8 mouse cellular contexts compared by ENCODE assay signal in the genomic region with DNA sequence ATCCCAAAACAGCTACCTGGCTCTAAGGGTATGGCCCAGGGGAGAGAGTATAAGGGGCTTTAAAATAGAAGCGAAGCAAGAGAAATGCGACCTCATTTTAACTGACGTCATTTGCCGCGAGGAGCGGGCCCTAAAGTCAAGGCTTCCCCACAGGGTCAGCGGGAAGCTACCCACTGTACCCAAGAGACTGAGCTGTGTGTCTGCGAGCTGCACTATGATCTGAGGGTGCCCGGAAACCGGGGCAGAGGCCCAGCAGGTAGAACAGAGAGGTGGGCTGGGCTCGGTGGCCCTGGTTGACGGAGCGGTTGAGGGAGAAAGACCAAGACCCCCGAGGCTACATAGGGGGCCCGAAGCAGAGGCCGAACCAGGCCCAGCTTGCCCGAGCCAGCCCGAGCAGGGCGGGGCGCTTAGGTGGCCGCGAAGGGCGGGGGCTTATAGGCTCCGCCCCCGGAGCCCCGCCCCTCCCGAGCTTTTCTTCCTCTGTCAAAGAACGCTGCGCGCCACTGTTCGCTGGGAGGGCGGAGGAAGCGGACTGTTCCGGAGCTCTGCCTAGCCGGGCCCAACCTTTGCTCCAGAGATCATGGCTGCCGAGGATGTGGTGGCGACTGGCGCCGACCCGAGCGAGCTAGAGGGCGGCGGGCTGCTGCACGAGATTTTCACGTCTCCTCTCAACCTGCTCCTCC. TPM values are rescaled to one million over a fixed set of nuclear protein-coding genes. Genes with fewer than 3 reads are reported as not detected.
A peak's percentile ranks its signal among the peaks of the same experiment; 100 is the strongest.
DNase-seq lines count a peak whose midpoint lies in the region; ATAC-seq and TF ChIP-seq lines count a peak whose summit lies in the region.

A gene (plus strand): TSS at position 500 of the 683 bp plus-strand sequence.

- peak; percentile 86 for DNase-seq in MEL (ENCODE audit: low read depth, low spot score)
- peak; percentile 85 to 89 for DNase-seq in cerebellum, adult 2 months
- DNase-seq in forebrain, postnatal 0 days, result peak; percentile 86
- peak; percentile 84 to 86 for DNase-seq in heart, postnatal 36 days
- DNase-seq in layer of hippocampus, adult 2 months (ENCODE audit: low spot score in 2 of 2), result peak; percentile 69 to 81
- peak; percentile 78 for DNase-seq in lung, adult 2 months
- DNase-seq in testis, postnatal 10 days (ENCODE audit: low spot score), result peak; percentile 89

- H3K27ac ChIP-seq in MEL (ENCODE audit: control insufficient read depth, low read depth, low read length), result peak within 1 kb of the TSS; percentile 72
- peak within 1 kb of the TSS; percentile 77 for H3K27ac ChIP-seq in cerebellum, adult 2 months (ENCODE audit: insufficient read depth, low read length)
- peak within 1 kb of the TSS; percentile 87 for H3K27ac ChIP-seq in forebrain, postnatal 0 days (ENCODE audit: low read depth, low read length)
- H3K27ac ChIP-seq in layer of hippocampus, adult 2 months, result peak within 1 kb of the TSS; percentile 91
- peak within 1 kb of the TSS; percentile 88 for H3K27ac ChIP-seq in neural tube, embryonic 15.5 days (replicated peaks)

- peak; percentile 91 for ATAC-seq in forebrain, postnatal 0 days
- peak; percentile 94 for ATAC-seq in neural tube, embryonic 15.5 days (ENCODE audit: low FRiP score)

- peak within 1 kb of the TSS; percentile 88 to 92 for H3K4me3 ChIP-seq in MEL (ENCODE audit: control insufficient read depth in 1 of 2, insufficient read depth in 1 of 2, low read depth in 2 of 2, low read length in 2 of 2)
- peak within 1 kb of the TSS; percentile 77 for H3K4me3 ChIP-seq in cerebellum, adult 2 months (replicated peaks; ENCODE audit: insufficient read depth, low read depth, low read length)
- H3K4me3 ChIP-seq in forebrain, postnatal 0 days (ENCODE audit: low read depth, low read length), result peak within 1 kb of the TSS; percentile 59
- peak within 1 kb of the TSS; percentile 72 for H3K4me3 ChIP-seq in layer of hippocampus, adult 2 months
- H3K4me3 ChIP-seq in lung, adult 2 months (replicated peaks; ENCODE audit: extremely low read depth, low read depth, low read length), result peak within 1 kb of the TSS; percentile 95
- H3K4me3 ChIP-seq in neural tube, embryonic 15.5 days (replicated peaks), result peak within 1 kb of the TSS; percentile 61

- H3K27me3 ChIP-seq in MEL (ENCODE audit: control insufficient read depth in 1 of 2, insufficient read depth in 2 of 2, low read length in 2 of 2), result no peaks in the 10 kb centered on the region
- no peaks in the 10 kb centered on the region for H3K27me3 ChIP-seq in cerebellum, adult 2 months (ENCODE audit: control insufficient read depth, insufficient read depth, low read length)
- no peaks in the 10 kb centered on the region for H3K27me3 ChIP-seq in forebrain, postnatal 0 days (ENCODE audit: insufficient read depth, low read length)
- H3K27me3 ChIP-seq in neural tube, embryonic 15.5 days (replicated peaks), result no peaks in the 10 kb centered on the region

- TF ChIP-seq POLR2A in MEL (IDR thresholded peaks at IDR 0.05; ENCODE audit: control insufficient read depth in 1 of 2, insufficient read depth in 1 of 2, low read depth in 1 of 2, low read length in 2 of 2, poor library complexity in 1 of 2), result peak; percentile 61 to 97; a peak in 3 of 4 replicates
- peak; percentile 93 for TF ChIP-seq POLR2A in cerebellum, adult 2 months (IDR thresholded peaks at IDR 0.05; ENCODE audit: borderline replicate concordance, insufficient read depth, low read length)
- TF ChIP-seq POLR2A in lung, adult 2 months (IDR thresholded peaks at IDR 0.05; ENCODE audit: borderline replicate concordance, extremely low read depth, low read depth, low read length), result peak; percentile 93

- WGBS in cerebellum, adult 2 months, result 20% methylated on average over 35 of the region's 45 CpGs
- WGBS in forebrain, postnatal 0 days, result 26% methylated on average over 32 of the region's 45 CpGs
- 32% methylated on average over 45 of the region's 45 CpGs for WGBS in lung, adult 2 months
- WGBS in neural tube, embryonic 15.5 days, result 19% methylated on average over 40 of the region's 45 CpGs

- TF ChIP-seq CTCF in MEL (IDR thresholded peaks at IDR 0.05 in 2 of 3, conservative IDR thresholded peaks at IDR 0.05 in 1 of 3; ENCODE audit: control insufficient read depth in 1 of 3, insufficient read depth in 1 of 3, low read depth in 2 of 3, low read length in 3 of 3, poor library complexity in 1 of 3, severe bottlenecking in 1 of 3), result no peak
- TF ChIP-seq CTCF in cerebellum, adult 2 months (IDR thresholded peaks at IDR 0.05; ENCODE audit: borderline replicate concordance, insufficient read depth, low read depth, low read length), result no peak
- no peak for TF ChIP-seq CTCF in forebrain, postnatal 0 days (IDR thresholded peaks at IDR 0.05; ENCODE audit: low read depth)
- no peak for TF ChIP-seq CTCF in layer of hippocampus, adult 2 months (conservative IDR thresholded peaks at IDR 0.05)
- no peak for TF ChIP-seq CTCF in lung, adult 2 months (IDR thresholded peaks at IDR 0.05; ENCODE audit: insufficient read depth, low read length)

- H3K36me3 ChIP-seq in MEL (ENCODE audit: control insufficient read depth in 1 of 2, insufficient read depth in 2 of 2, low read length in 2 of 2), result peaks cover 0 to 16% of the 10 kb centered on the region in 2 experiments; a peak in 2 of 4 replicates
- H3K36me3 ChIP-seq in forebrain, postnatal 0 days (ENCODE audit: insufficient read depth), result no peaks in the 10 kb centered on the region
- H3K36me3 ChIP-seq in neural tube, embryonic 15.5 days, result no peaks in the 10 kb centered on the region

- no peaks in the 10 kb centered on the region for H3K9me3 ChIP-seq in MEL (replicated peaks; ENCODE audit: insufficient read depth, low read length)
- H3K9me3 ChIP-seq in forebrain, postnatal 0 days (ENCODE audit: low read length), result no peaks in the 10 kb centered on the region
- H3K9me3 ChIP-seq in neural tube, embryonic 15.5 days (replicated peaks), result no peaks in the 10 kb centered on the region

- peaks cover 14% of the 10 kb centered on the region for H3K79me2 ChIP-seq in MEL (ENCODE audit: control insufficient read depth, insufficient read depth, low read length, poor library complexity)

- TF ChIP-seq EP300 in MEL (IDR thresholded peaks at IDR 0.05; ENCODE audit: low read depth in 1 of 2, low read length in 2 of 2), result no peak

- H3K4me1 ChIP-seq in MEL (ENCODE audit: control insufficient read depth in 1 of 2, insufficient read depth in 2 of 2, low read length in 2 of 2), result peaks cover 2 to 10% of the 10 kb centered on the region in 2 experiments
- no peaks in the 10 kb centered on the region for H3K4me1 ChIP-seq in cerebellum, adult 2 months (ENCODE audit: control insufficient read depth, insufficient read depth, low read length)
- H3K4me1 ChIP-seq in forebrain, postnatal 0 days (ENCODE audit: insufficient read depth), result peaks cover 6% of the 10 kb centered on the region; the same call in 1 of the 2 replicates
- peaks cover 2% of the 10 kb centered on the region; the same call in 1 of the 2 replicates for H3K4me1 ChIP-seq in lung, adult 2 months (ENCODE audit: control insufficient read depth, insufficient read depth, low read length)
- H3K4me1 ChIP-seq in neural tube, embryonic 15.5 days, result peaks cover 5% of the 10 kb centered on the region

- TF ChIP-seq RAD21 in MEL (IDR thresholded peaks at IDR 0.05; ENCODE audit: low read depth, low read length), result no peak

- peak within 1 kb of the TSS; percentile 54 for H3K4me2 ChIP-seq in forebrain, postnatal 0 days (ENCODE audit: low read depth)
- H3K4me2 ChIP-seq in neural tube, embryonic 15.5 days, result peak within 1 kb of the TSS; percentile 59

- intact Hi-C loops in heart, postnatal 36 days (cut with DNase I), result no loop called here

- H3K9ac ChIP-seq in MEL (ENCODE audit: control insufficient read depth, low read depth, low read length, poor library complexity, severe bottlenecking), result peak within 1 kb of the TSS; percentile 90
- peak within 1 kb of the TSS; percentile 86 for H3K9ac ChIP-seq in forebrain, postnatal 0 days
- H3K9ac ChIP-seq in neural tube, embryonic 15.5 days (replicated peaks), result peak within 1 kb of the TSS; percentile 71

TF ChIP-seq in MEL, 35 proteins besides CTCF, POLR2A, EP300 and RAD21:
- TF ChIP-seq MXI1 (IDR thresholded peaks at IDR 0.05; ENCODE audit: low read depth, low read length) (peak; percentile 44; the same call in 1 of the 2 replicates), NRF1 (IDR thresholded peaks at IDR 0.05; ENCODE audit: insufficient read depth, low read depth, low read length, poor library complexity, severe bottlenecking) (0 out of 2 replicates have a peak, but pooled peaks have one; percentile 27), ZMIZ1 (IDR thresholded peaks at IDR 0.05; ENCODE audit: low read depth, low read length) (peak; percentile 87), MAZ (IDR thresholded peaks at IDR 0.05; ENCODE audit: low read depth, low read length) (peak; percentile 24; the same call in 1 of the 2 replicates), TCF12 (IDR thresholded peaks at IDR 0.05; ENCODE audit: low read depth, low read length) (peak; percentile 57), POLR2AphosphoS5 (IDR thresholded peaks at IDR 0.05; ENCODE audit: borderline replicate concordance, low read depth, low read length) (0 out of 2 replicates have a peak, but pooled peaks have one; percentile 63), NELFE (IDR thresholded peaks at IDR 0.05; ENCODE audit: low read depth, low read length) (peak; percentile 94), TBP (IDR thresholded peaks at IDR 0.05; ENCODE audit: low read depth, low read length) (peak; percentile 82), ELF1 (IDR thresholded peaks at IDR 0.05; ENCODE audit: low read depth, low read length) (no peak), JUND (IDR thresholded peaks at IDR 0.05; ENCODE audit: low read depth, low read length) (no peak), POLR2AphosphoS2 (IDR thresholded peaks at IDR 0.05; ENCODE audit: low read length) (peak; percentile 89), MYB (IDR thresholded peaks at IDR 0.05; ENCODE audit: low read depth, low read length) (no peak)
TF ChIP-seq in MEL: peak in this region for 9.

RNA-seq across cellular contexts. Expression of the gene that starts here (rescaled TPM):
- total RNA-seq in MEL (2012; rRNA removed), result 92.7 and 97.1 TPM in 2 replicates
- 10 to 100 TPM; 78.9 to 88.3 TPM for polyA plus RNA-seq in MEL (2012; ENCODE audit: insufficient read depth in 1 of 2, insufficient read length in 2 of 2, low read depth in 1 of 2, low replicate concordance in 2 of 2, missing spikeins in 1 of 2)
- 159 and 168 TPM in 2 replicates for polyA plus RNA-seq in cerebellum, adult 2 months (2012; rRNA removed)
- total RNA-seq in forebrain, postnatal 0 days (2014; rRNA removed), result 484 and 488 TPM in 2 replicates
- polyA plus RNA-seq in forebrain, postnatal 0 days (2015; fragmentation: Nextera tagmentation; extraction: Ambion mirVana), result 573 and 690 TPM in 2 replicates
- total RNA-seq in heart, postnatal 36 days (2021), result 10 to 100 TPM; 20.2 to 23.2 TPM
- 100 to 1,000 TPM; 275 to 285 TPM for total RNA-seq in layer of hippocampus, adult 2 months (2021)
- 121 and 162 TPM in 2 replicates for polyA plus RNA-seq in lung, adult 2 months (2012; rRNA removed)
- polyA plus RNA-seq in neural tube, embryonic 15.5 days (2015; fragmentation: Nextera tagmentation; extraction: Ambion mirVana), result 497 and 560 TPM in 2 replicates

Comparison
In these comparisons a context has a peak if more than half of its experiments do, and no peak if none do; other contexts are left out.
1. Peak in every context shown above with its lines: DNase-seq, ATAC-seq, H3K4me3 ChIP-seq and H3K27ac ChIP-seq.